Mouse (Mus musculus): ENCODE measurements around the gene Htr2c. TPM values are rescaled to one million over a fixed set of nuclear protein-coding genes. Genes with fewer than 3 reads are reported as not detected.

The Htr2c gene
- polyA plus RNA-seq, 1 experiment = not detected

DNA sequence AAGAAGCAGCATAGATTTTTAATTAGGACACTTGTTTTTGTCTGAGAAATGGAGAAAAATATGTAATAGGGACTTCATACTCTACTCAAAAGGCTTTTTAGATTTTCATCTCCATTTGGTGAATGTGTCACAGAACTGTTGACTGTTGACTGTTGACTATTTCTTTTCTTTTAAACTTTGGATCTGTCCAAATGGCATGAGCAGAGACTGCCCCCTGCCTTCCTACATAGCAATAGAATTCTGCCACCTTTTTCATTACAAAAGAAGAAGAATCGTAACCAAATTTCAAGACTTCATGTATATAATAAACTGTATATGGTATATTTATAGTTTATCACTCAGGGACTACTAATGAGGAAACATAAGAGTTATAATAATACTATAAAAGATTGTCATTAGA lies 3.7 kb upstream of the Htr2c start:
- no peak overlapping the region for H3K4me3 ChIP-seq (ENCODE audit: insufficient read depth, poor library complexity, severe bottlenecking)
- H3ac ChIP-seq (ENCODE audit: control insufficient read depth, insufficient read length, low read depth) = no peak overlapping the region
- H3K79me2 ChIP-seq (ENCODE audit: control insufficient read depth, insufficient read depth) = no peaks in the 10 kb centered on the region
- peaks cover 4% of the 10 kb centered on the region for H3K27me3 ChIP-seq (ENCODE audit: control insufficient read depth, insufficient read depth, insufficient read length)
- H3K36me3 ChIP-seq (ENCODE audit: control insufficient read depth, insufficient read depth) = no peaks in the 10 kb centered on the region
- TF ChIP-seq USF1 (IDR thresholded peaks at IDR 0.05; ENCODE audit: low read depth) = no peak
- no peak for TF ChIP-seq FOSL1 (IDR thresholded peaks at IDR 0.05; ENCODE audit: insufficient read depth, low read length, poor library complexity, severe bottlenecking)
- TF ChIP-seq MYOD1 (IDR thresholded peaks at IDR 0.05; ENCODE audit: control insufficient read depth, insufficient read length, low read depth) = no peak
- TF ChIP-seq MAX (IDR thresholded peaks at IDR 0.05) = no peak
- TF ChIP-seq CEBPB (IDR thresholded peaks at IDR 0.05; ENCODE audit: low read depth) = no peak
- no peak for TF ChIP-seq CTCF (IDR thresholded peaks at IDR 0.05; ENCODE audit: control insufficient read depth, insufficient read depth, insufficient read length)
- no peaks in the 10 kb centered on the region for H3K79me3 ChIP-seq (ENCODE audit: low read depth)

DNA sequence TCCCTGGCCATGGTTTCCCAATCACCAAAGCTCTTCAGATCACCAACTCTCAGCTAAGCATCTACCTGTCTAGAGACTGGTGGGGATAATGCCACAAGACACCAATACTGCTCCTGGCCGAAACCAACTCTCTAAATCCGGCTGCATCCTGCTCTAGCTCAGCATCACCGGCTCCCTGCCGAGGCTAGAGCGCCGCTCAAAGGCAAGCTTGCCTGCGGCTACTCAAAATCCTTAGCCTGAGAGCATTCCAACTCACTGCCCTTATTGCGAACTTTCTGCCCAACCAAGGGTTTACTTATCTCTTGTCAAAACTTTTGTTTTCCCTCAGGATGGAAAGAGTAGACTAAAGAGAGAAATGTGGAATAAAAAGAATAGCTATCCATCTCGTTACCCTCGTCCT lies 2.4 kb upstream of the Htr2c start:
- no peaks in the 10 kb centered on the region for H3K79me2 ChIP-seq (ENCODE audit: control insufficient read depth, insufficient read depth)
- H3K4me3 ChIP-seq (ENCODE audit: insufficient read depth, poor library complexity, severe bottlenecking) = no peak overlapping the region
- TF ChIP-seq CEBPB (IDR thresholded peaks at IDR 0.05; ENCODE audit: low read depth) (no peak), MAX (IDR thresholded peaks at IDR 0.05) (no peak), MYOG (IDR thresholded peaks at IDR 0.05; ENCODE audit: control insufficient read depth, extremely low read depth, insufficient read length) (no peak), CTCF (IDR thresholded peaks at IDR 0.05; ENCODE audit: control insufficient read depth, insufficient read depth, insufficient read length) (no peak), FOSL1 (IDR thresholded peaks at IDR 0.05; ENCODE audit: insufficient read depth, low read length, poor library complexity, severe bottlenecking) (no peak), USF1 (IDR thresholded peaks at IDR 0.05; ENCODE audit: low read depth) (no peak), MYOD1 (IDR thresholded peaks at IDR 0.05; ENCODE audit: control insufficient read depth, insufficient read length, low read depth) (no peak)
- H3K36me3 ChIP-seq (ENCODE audit: control insufficient read depth, insufficient read depth) = no peaks in the 10 kb centered on the region
- no peak overlapping the region for H3ac ChIP-seq (ENCODE audit: control insufficient read depth, insufficient read length, low read depth)
- peaks cover 4% of the 10 kb centered on the region for H3K27me3 ChIP-seq (ENCODE audit: control insufficient read depth, insufficient read depth, insufficient read length)
- H3K79me3 ChIP-seq (ENCODE audit: low read depth) = no peaks in the 10 kb centered on the region

DNA sequence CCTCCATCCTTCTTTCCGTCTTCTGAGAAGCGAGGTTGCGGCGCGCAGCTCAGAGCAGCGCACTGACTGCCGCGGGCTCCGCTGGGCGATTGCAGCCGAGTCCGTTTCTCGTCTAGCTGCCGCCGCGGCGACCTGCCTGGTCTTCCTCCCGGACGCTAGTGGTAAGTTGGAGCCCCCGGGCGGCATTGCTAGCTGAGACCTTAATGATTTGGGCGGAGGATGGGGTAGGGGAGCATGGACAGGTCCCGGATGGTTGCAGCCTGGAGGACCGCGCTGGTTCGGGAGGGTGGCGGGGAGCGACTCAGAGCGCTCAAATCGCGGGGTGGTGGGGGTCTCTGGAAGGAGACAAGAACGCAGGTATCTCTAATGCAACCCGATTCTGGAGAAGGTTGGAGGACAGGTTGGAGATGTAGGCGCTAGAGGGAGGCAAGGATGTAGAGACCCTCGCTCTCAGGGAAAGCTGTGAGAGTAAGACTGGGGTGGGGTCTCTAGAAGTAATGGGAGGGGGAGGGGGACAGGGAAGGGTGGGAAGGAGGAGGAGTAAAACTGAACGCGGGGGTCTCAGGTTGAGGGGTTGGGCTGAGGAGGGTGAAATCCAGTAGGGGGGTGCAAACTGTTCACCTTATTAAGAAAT lies 718 bp downstream of the Htr2c start:
- Histone ChIP-seq H3K27me3 (ENCODE audit: control insufficient read depth, insufficient read depth, insufficient read length) (peaks cover 4% of the 10 kb centered on the region), H3K4me3 (ENCODE audit: insufficient read depth, poor library complexity, severe bottlenecking) (no peak overlapping the region), H3ac (ENCODE audit: control insufficient read depth, insufficient read length, low read depth) (no peak overlapping the region), H3K79me2 (ENCODE audit: control insufficient read depth, insufficient read depth) (no peaks in the 10 kb centered on the region), H3K79me3 (ENCODE audit: low read depth) (no peaks in the 10 kb centered on the region), H3K36me3 (ENCODE audit: control insufficient read depth, insufficient read depth) (no peaks in the 10 kb centered on the region)
- TF ChIP-seq MYOG (IDR thresholded peaks at IDR 0.05; ENCODE audit: control insufficient read depth, extremely low read depth, insufficient read length) (no peak), FOSL1 (IDR thresholded peaks at IDR 0.05; ENCODE audit: insufficient read depth, low read length, poor library complexity, severe bottlenecking) (no peak), MAX (IDR thresholded peaks at IDR 0.05) (no peak), MYOD1 (IDR thresholded peaks at IDR 0.05; ENCODE audit: control insufficient read depth, insufficient read length, low read depth) (no peak), CEBPB (IDR thresholded peaks at IDR 0.05; ENCODE audit: low read depth) (no peak), USF1 (IDR thresholded peaks at IDR 0.05; ENCODE audit: low read depth) (no peak), CTCF (IDR thresholded peaks at IDR 0.05; ENCODE audit: control insufficient read depth, insufficient read depth, insufficient read length) (no peak)

DNA sequence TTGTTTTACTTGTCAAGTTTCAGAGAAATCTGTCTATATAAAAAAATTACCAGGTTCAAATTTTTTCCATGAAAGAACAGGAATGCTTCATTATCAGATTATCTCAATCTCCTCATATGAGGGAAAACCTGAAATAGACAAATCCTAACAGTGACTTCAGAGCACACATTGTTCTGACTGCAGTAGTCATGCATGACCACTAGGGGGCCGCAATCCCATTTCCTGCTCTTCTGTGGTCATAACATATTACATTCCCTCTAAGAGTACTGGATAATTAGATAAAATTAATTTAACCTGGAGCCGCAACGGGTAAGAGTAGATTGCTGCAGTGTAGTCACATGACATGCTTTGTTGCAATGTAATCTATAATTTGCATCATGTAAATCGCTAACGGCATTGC lies 17.6 kb downstream of the Htr2c start:
- TF ChIP-seq MYOG (IDR thresholded peaks at IDR 0.05; ENCODE audit: control insufficient read depth, extremely low read depth, insufficient read length) = no peak
- TF ChIP-seq CTCF (IDR thresholded peaks at IDR 0.05; ENCODE audit: control insufficient read depth, insufficient read depth, insufficient read length) = no peak
- TF ChIP-seq USF1 (IDR thresholded peaks at IDR 0.05; ENCODE audit: low read depth) = no peak
- no peak for TF ChIP-seq FOSL1 (IDR thresholded peaks at IDR 0.05; ENCODE audit: insufficient read depth, low read length, poor library complexity, severe bottlenecking)
- no peak for TF ChIP-seq CEBPB (IDR thresholded peaks at IDR 0.05; ENCODE audit: low read depth)
- TF ChIP-seq MAX (IDR thresholded peaks at IDR 0.05) = no peak
- TF ChIP-seq MYOD1 (IDR thresholded peaks at IDR 0.05; ENCODE audit: control insufficient read depth, insufficient read length, low read depth) = no peak
- Histone ChIP-seq H3K79me2 (ENCODE audit: control insufficient read depth, insufficient read depth) (no peaks in the 10 kb centered on the region), H3K4me3 (ENCODE audit: insufficient read depth, poor library complexity, severe bottlenecking) (no peak overlapping the region), H3K79me3 (ENCODE audit: low read depth) (no peaks in the 10 kb centered on the region), H3ac (ENCODE audit: control insufficient read depth, insufficient read length, low read depth) (no peak overlapping the region), H3K36me3 (ENCODE audit: control insufficient read depth, insufficient read depth) (no peaks in the 10 kb centered on the region), H3K27me3 (ENCODE audit: control insufficient read depth, insufficient read depth, insufficient read length) (no peaks in the 10 kb centered on the region)

DNA sequence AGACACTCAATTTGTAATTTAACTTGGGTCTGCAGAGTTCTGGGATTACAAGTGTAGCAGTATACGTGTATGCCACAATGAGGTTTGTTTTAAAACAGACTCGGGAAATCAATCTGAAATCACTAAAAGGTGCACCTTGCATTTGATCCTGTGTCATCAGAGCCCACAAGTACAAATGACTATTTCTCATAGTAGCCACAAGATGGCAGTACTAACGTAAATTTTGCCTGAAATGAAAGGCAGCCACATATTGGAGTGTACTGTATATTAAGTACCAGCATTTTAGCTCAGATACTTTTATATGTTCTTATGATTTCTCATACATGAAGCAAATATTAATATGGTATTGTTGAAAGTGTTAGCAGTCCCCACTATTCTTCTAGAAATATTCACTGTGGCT lies 93.4 kb downstream of the Htr2c start:
- Histone ChIP-seq H3K79me2 (ENCODE audit: control insufficient read depth, insufficient read depth) (no peaks in the 10 kb centered on the region), H3K36me3 (ENCODE audit: control insufficient read depth, insufficient read depth) (no peaks in the 10 kb centered on the region), H3K79me3 (ENCODE audit: low read depth) (no peaks in the 10 kb centered on the region), H3K27me3 (ENCODE audit: control insufficient read depth, insufficient read depth, insufficient read length) (no peaks in the 10 kb centered on the region), H3K4me3 (ENCODE audit: insufficient read depth, poor library complexity, severe bottlenecking) (no peak overlapping the region), H3ac (ENCODE audit: control insufficient read depth, insufficient read length, low read depth) (no peak overlapping the region)
- TF ChIP-seq USF1 (IDR thresholded peaks at IDR 0.05; ENCODE audit: low read depth) (no peak), MAX (IDR thresholded peaks at IDR 0.05) (no peak), MYOG (IDR thresholded peaks at IDR 0.05; ENCODE audit: control insufficient read depth, extremely low read depth, insufficient read length) (no peak), FOSL1 (IDR thresholded peaks at IDR 0.05; ENCODE audit: insufficient read depth, low read length, poor library complexity, severe bottlenecking) (no peak), CEBPB (IDR thresholded peaks at IDR 0.05; ENCODE audit: low read depth) (no peak), CTCF (IDR thresholded peaks at IDR 0.05; ENCODE audit: control insufficient read depth, insufficient read depth, insufficient read length) (no peak), MYOD1 (IDR thresholded peaks at IDR 0.05; ENCODE audit: control insufficient read depth, insufficient read length, low read depth) (no peak)
